Comparison of ENCODE assay signal across 8 mouse cellular contexts in the genomic region with DNA sequence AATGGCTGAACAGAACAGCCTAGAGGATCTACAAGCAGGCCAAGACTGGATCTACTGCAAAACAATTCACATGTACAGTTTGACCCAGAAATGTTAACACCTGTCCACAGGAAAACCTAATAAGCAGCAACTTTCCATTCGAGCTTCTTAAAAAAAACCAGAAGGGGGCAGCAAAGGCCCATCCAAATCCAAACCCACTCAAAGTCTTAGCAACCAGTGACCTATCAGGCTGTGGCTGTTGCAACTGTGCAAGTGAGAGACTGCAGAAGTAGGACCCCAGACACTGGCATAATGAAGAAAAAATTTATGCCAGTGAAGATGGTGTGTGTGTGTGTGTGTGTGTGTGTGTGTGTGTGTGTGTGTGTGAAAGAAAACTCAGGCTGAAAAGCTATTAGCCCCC.
DNase-seq lines count a peak whose midpoint lies in the region; ATAC-seq and TF ChIP-seq lines count a peak whose summit lies in the region.
"Had no signal": no experiment of that assay in that cellular context is flagged by ENCODE, and none has a peak within 500 bp of the region (broad histone marks: within the 10 kb centered on the region; RNA-seq: fewer than 3 reads in every experiment).

No protein-coding gene starts in this region.

- no peak overlapping the region for H3K4me3 ChIP-seq in bone marrow macrophage, adult 2 months (ENCODE audit: insufficient read depth, low read length)
- H3K4me3 ChIP-seq in embryonic facial prominence, embryonic 14.5 days (ENCODE audit: low read depth, low read length) = no peak overlapping the region
- H3K4me3 ChIP-seq: neural tube, embryonic 12.5 days had no signal

- ATAC-seq in embryonic facial prominence, embryonic 14.5 days (ENCODE audit: low read depth) = no peak
- peak; percentile 39 for ATAC-seq in inflammation-experienced regulatory T-cells, adult 6 months

- no peaks in the 10 kb centered on the region for H3K36me3 ChIP-seq in embryonic facial prominence, embryonic 14.5 days (ENCODE audit: control insufficient read depth, insufficient read depth, low read length)
- H3K36me3 ChIP-seq: neural tube, embryonic 12.5 days had no signal

- H3K27me3 ChIP-seq in embryonic facial prominence, embryonic 14.5 days (replicated peaks; ENCODE audit: control insufficient read depth, insufficient read depth, low read length) = no peaks in the 10 kb centered on the region
- H3K27me3 ChIP-seq: neural tube, embryonic 12.5 days had no signal

- no peak overlapping the region for H3K4me2 ChIP-seq in embryonic facial prominence, embryonic 14.5 days (ENCODE audit: low read depth, low read length)
- H3K4me2 ChIP-seq: neural tube, embryonic 12.5 days had no signal

- TF ChIP-seq CTCF in bone marrow macrophage, adult 2 months (IDR thresholded peaks at IDR 0.05; ENCODE audit: low read depth, low read length) = peak; percentile 30; the same call in 1 of the 2 replicates

- TF ChIP-seq POLR2A in bone marrow macrophage, adult 2 months (IDR thresholded peaks at IDR 0.05; ENCODE audit: borderline replicate concordance, low read depth, low read length) = no peak

- no peak overlapping the region for H3K27ac ChIP-seq in bone marrow macrophage, adult 2 months (ENCODE audit: insufficient read depth, low read depth, low read length)
- no peak overlapping the region for H3K27ac ChIP-seq in embryonic facial prominence, embryonic 14.5 days (replicated peaks; ENCODE audit: low read depth, low read length)
- H3K27ac ChIP-seq: neural tube, embryonic 12.5 days had no signal

- DNase-seq in 416B (ENCODE audit: low read depth) = peak; percentile 88
- peak; percentile 78 for DNase-seq in CD4-positive helper T cell, adult 2 months (ENCODE audit: low read depth, low spot score)
- peak; percentile 83 for DNase-seq in embryonic facial prominence, embryonic 14.5 days (ENCODE audit: low spot score)
- DNase-seq in lung, adult 18-20 months = peak; percentile 32 to 61
- peak; percentile 28 for DNase-seq in right cerebral cortex, postnatal 4 days

- peaks cover 12% of the 10 kb centered on the region for H3K4me1 ChIP-seq in bone marrow macrophage, adult 2 months (ENCODE audit: control insufficient read depth, insufficient read depth, low read length)
- H3K4me1 ChIP-seq in embryonic facial prominence, embryonic 14.5 days (ENCODE audit: control insufficient read depth, insufficient read depth, low read length) = no peaks in the 10 kb centered on the region; the same call in 1 of the 2 replicates

- no peaks in the 10 kb centered on the region for H3K9me3 ChIP-seq in embryonic facial prominence, embryonic 14.5 days (ENCODE audit: control insufficient read depth, low read length)
- H3K9me3 ChIP-seq: neural tube, embryonic 12.5 days had no signal

- WGBS in embryonic facial prominence, embryonic 14.5 days = 0% methylated on average over 1 of the region's 1 CpGs

- no peak overlapping the region for H3K9ac ChIP-seq in embryonic facial prominence, embryonic 14.5 days (ENCODE audit: low read depth, low read length)
- H3K9ac ChIP-seq: neural tube, embryonic 12.5 days had no signal

Comparison
In these comparisons a context has a peak if more than half of its experiments do, and no peak if none do; other contexts are left out.
1. DNase-seq: peak in every context shown above with its lines; median percentile 88 in 416B; 83 in embryonic facial prominence, embryonic 14.5 days; 78 in CD4-positive helper T cell, adult 2 months; 46 in lung, adult 18-20 months; 28 in right cerebral cortex, postnatal 4 days.